Mouse (Mus musculus) spleen, adult 12 weeks (tissue): ENCODE measurements at regions not wholly inside any gene's neighbourhood (a gene's known extent, or its start where the extent isn't known, plus 50 kb on each side); places are given as distances from the start of the nearest gene placed in this dataset.

Experiments
- DNase-seq: peaks from one replicate; pipeline ENCODE4 v3.0.0; 2022; ENCODE audit warnings: low spot score

GRCm38 (mm10) chr11:112886139-112886538, 104.1 kb downstream of the Sox9 start:
- DNase-seq = no peak

- no peak for DNase-seq
These were observed 107.7 kb downstream of the Sox9 start for GRCm38 (mm10) chr11:112889760-112890159.

GRCm38 (mm10) chr11:112897597-112897996, 115.6 kb downstream of the Sox9 start:
- DNase-seq = no peak

- DNase-seq = no peak
These were observed 120.6 kb downstream of the Sox9 start for GRCm38 (mm10) chr11:112902618-112903017.

GRCm38 (mm10) chr11:112910309-112910708, 128.3 kb downstream of the Sox9 start:
- DNase-seq = no peak

- no peak for DNase-seq
These were observed 130.9 kb downstream of the Sox9 start for GRCm38 (mm10) chr11:112912875-112913274.

GRCm38 (mm10) chr11:112916923-112917322, 134.9 kb downstream of the Sox9 start:
- DNase-seq = no peak

- no peak for DNase-seq
These were observed 138.1 kb downstream of the Sox9 start for GRCm38 (mm10) chr11:112920131-112920530.

GRCm38 (mm10) chr11:112924577-112924976, 142.6 kb downstream of the Sox9 start:
- no peak for DNase-seq

GRCm38 (mm10) chr11:112925140-112925539, 143.1 kb downstream of the Sox9 start:
- DNase-seq = no peak

- no peak for DNase-seq
These were observed 144.5 kb downstream of the Sox9 start for GRCm38 (mm10) chr11:112926330-112927025.

- DNase-seq = no peak
These were observed 148.3 kb downstream of the Sox9 start for GRCm38 (mm10) chr11:112930186-112930808.

- DNase-seq = no peak
These were observed 156.0 kb downstream of the Sox9 start for GRCm38 (mm10) chr11:112938035-112938434.

- no peak for DNase-seq
These were observed 169.4 kb downstream of the Sox9 start for GRCm38 (mm10) chr11:112951421-112951820.

GRCm38 (mm10) chr11:112952356-112952755, 170.3 kb downstream of the Sox9 start:
- DNase-seq = no peak

GRCm38 (mm10) chr11:112953491-112953890, 171.5 kb downstream of the Sox9 start:
- DNase-seq = no peak

- no peak for DNase-seq
These were observed 174.9 kb downstream of the Sox9 start for GRCm38 (mm10) chr11:112956748-112957440.

GRCm38 (mm10) chr11:112959609-112960008, 177.6 kb downstream of the Sox9 start:
- no peak for DNase-seq

- no peak for DNase-seq
These were observed 191.3 kb downstream of the Sox9 start for GRCm38 (mm10) chr11:112973286-112973685.

- no peak for DNase-seq
These were observed 192.9 kb downstream of the Sox9 start for GRCm38 (mm10) chr11:112974893-112975292.

- no peak for DNase-seq
These were observed 195.1 kb downstream of the Sox9 start for GRCm38 (mm10) chr11:112976914-112977785.

GRCm38 (mm10) chr11:112978884-112979283, 196.9 kb downstream of the Sox9 start:
- no peak for DNase-seq
